Mouse (Mus musculus): ENCODE results near the gene Pcca. TPM values are rescaled to one million over a fixed set of nuclear protein-coding genes. Genes with fewer than 3 reads are reported as not detected.

The Pcca gene
- polyA plus RNA-seq, 1 experiment from 2014 or later = 63.1 TPM

- ChIA-PET POLR2A (interaction anchor here (0.6 to 1.8 kb wide), 4 partner anchors 10 to 315 kb away, joined by 3 to 4 read pairs (median 4); no protein-coding TSS in a partner anchor), CTCF (interaction anchor here (0.7 to 2.9 kb wide), 5 partner anchors 8 to 73 kb away, joined by 3 to 12 read pairs (median 3); no protein-coding TSS in a partner anchor)
- DNase-seq (ENCODE audit: low read depth, low spot score) (no peak), ATAC-seq (no peak)
- no peaks in the 10 kb centered on the region for H3K27me3 ChIP-seq
- no peak for TF ChIP-seq CTCF (IDR thresholded peaks at IDR 0.05)
- in situ Hi-C loops (cut with MboI; ENCODE audit: low pct_unique_long_range_greater_than_20kb) = no loop called here
Measured at GRCm38 (mm10) chr14:122912137-122912536, 378.0 kb downstream of the Pcca start.

GRCm38 (mm10) chr14:122912812-122913498 lies 378.8 kb downstream of the Pcca start:
- DNase-seq (ENCODE audit: low read depth, low spot score) (peak; percentile 31), ATAC-seq (peak; percentile 90)
- in situ Hi-C loops (cut with MboI; ENCODE audit: low pct_unique_long_range_greater_than_20kb) = no loop called here
- TF ChIP-seq CTCF (IDR thresholded peaks at IDR 0.05) = no peak
- CTCF ChIA-PET = interaction anchor here (1.1 to 2.9 kb wide), 4 partner anchors 9 to 327 kb away, joined by 3 to 12 read pairs (median 4); no protein-coding TSS in a partner anchor
- no peaks in the 10 kb centered on the region for H3K27me3 ChIP-seq
- POLR2A ChIA-PET = interaction anchor here (0.6 to 0.7 kb wide), 2 partner anchors 10 to 315 kb away, joined by 3 to 4 read pairs; no protein-coding TSS in a partner anchor

DNA sequence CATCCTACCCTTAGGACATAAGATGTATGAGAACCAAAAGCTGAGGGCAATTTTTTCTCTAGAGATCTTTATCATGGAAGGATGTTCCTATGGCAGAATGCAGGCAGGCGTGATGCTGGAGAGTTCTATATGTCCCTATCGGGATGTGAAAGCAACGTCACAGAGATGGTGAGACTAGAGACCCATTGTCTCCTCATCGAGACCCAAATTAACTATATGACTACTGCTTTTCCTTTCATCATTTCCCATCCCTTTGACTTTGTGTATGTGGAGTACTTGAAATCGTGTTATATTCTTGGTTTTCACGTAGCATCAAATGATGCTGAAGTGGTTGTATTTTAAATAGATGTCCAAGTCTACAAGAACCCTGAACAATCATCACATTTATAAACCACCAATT lies 379.5 kb downstream of the Pcca start, which contains the start of gene Ggact:
Gene Ggact (minus strand): TSS at position 101 of the 400 bp plus-strand sequence.
- in situ Hi-C loops (cut with MboI; ENCODE audit: low pct_unique_long_range_greater_than_20kb) = no loop called here
- DNase-seq (ENCODE audit: low read depth, low spot score) = no peak
- ChIA-PET CTCF (interaction anchor here (1.3 to 2.9 kb wide), 3 partner anchors 9 to 326 kb away, joined by 3 to 12 read pairs (median 4); no protein-coding TSS in a partner anchor), POLR2A (interaction anchor here (0.7 kb wide), 1 partner anchor 9 kb away, joined by 3 read pairs; no protein-coding TSS in a partner anchor)
- ATAC-seq = no peak
- TF ChIP-seq CTCF (IDR thresholded peaks at IDR 0.05) = no peak
- H3K27me3 ChIP-seq = no peaks in the 10 kb centered on the region

DNA sequence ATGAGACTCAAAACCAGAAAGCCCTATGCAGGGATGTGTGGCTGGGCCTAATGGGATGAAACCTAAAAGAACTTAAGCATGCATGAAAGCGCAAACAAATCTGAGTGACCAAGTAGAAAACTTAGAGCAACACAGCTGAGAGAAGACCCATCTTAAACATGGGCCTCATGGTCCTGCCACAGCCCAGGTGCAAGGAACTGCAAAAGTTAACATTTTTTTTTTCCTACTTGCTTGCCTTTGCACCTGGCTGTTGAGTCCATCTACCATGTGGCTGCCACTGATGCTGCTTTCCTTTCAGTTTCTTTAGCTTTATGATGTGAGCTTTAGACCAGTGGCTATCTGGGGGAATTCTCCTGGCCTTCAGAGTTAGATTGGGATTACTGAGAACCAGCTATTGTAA lies 383.6 kb downstream of the Pcca start:
- no peak for TF ChIP-seq CTCF (IDR thresholded peaks at IDR 0.05)
- in situ Hi-C loops (cut with MboI; ENCODE audit: low pct_unique_long_range_greater_than_20kb) = no loop called here
- CTCF ChIA-PET = no interaction called here
- no peak for ATAC-seq
- DNase-seq (ENCODE audit: low read depth, low spot score) = no peak
- POLR2A ChIA-PET = no interaction called here
- H3K27me3 ChIP-seq = no peaks in the 10 kb centered on the region

DNA sequence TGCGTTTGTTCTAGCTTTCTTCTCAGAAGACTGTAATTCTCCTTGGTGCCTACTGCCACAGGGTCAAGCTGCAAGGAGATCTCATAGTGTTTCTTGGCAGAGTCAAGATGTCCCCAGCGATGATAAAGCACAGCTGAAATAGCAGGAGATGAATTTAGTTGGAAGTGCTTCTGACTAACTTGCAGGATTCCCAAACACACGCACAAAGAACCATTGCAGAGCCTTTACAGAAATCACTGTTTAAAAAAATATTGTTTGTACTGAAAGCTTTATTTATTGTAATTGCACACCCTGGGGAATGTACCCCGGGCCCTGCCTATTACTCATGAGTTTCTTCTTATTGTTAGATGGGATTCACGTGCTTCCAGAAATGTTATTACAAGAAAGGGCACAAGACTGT lies 385.9 kb downstream of the Pcca start:
- in situ Hi-C loops (cut with MboI; ENCODE audit: low pct_unique_long_range_greater_than_20kb) = no loop called here
- CTCF ChIA-PET = no interaction called here

DNA sequence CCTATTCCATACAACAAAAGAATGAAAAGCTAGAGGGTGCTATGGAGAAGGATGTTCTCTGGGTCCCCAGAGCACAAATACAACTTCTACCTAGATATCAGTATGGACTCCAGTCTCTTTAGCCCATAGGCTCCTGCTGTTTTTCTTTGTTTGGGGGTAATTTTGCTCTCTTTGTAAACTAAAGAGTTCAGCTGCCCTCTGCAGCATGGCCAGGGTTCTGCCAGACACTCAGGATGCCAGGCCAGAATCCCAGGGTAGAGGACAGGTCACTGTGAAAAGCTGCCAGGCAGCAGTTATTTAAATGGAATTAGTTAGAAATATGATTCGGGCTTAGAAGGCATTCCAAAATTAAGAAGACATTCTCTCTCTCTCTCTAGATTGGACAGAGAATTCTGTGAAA lies 402.3 kb downstream of the Pcca start:
- CTCF ChIA-PET = interaction anchor here (0.7 to 1.5 kb wide), 3 partner anchors 14 to 54 kb away, joined by 3 to 4 read pairs (median 3); no protein-coding TSS in a partner anchor
- no peaks in the 10 kb centered on the region for H3K27me3 ChIP-seq
- in situ Hi-C loops (cut with MboI; ENCODE audit: low pct_unique_long_range_greater_than_20kb) = no loop called here
- ATAC-seq (no peak), DNase-seq (ENCODE audit: low read depth, low spot score) (no peak)
- POLR2A ChIA-PET = no interaction called here
- no peak for TF ChIP-seq CTCF (IDR thresholded peaks at IDR 0.05)

More for the DNA sequence above, 385.9 kb downstream of the Pcca start:
- TF ChIP-seq CTCF (IDR thresholded peaks at IDR 0.05) = no peak
- ATAC-seq (no peak), DNase-seq (ENCODE audit: low read depth, low spot score) (no peak)
- no peaks in the 10 kb centered on the region for H3K27me3 ChIP-seq
- POLR2A ChIA-PET = no interaction called here

Other genes with a start within 250 kb of the Pcca start
- gene Gm5089, start 83.2 kb upstream of the Pcca start, polyA plus RNA-seq (2021) = not detected
- 15.1 TPM for gene Zic5, start 68.6 kb upstream of the Pcca start, polyA plus RNA-seq (2021)
- 16.2 TPM for gene Zic2, start 58.9 kb upstream of the Pcca start, polyA plus RNA-seq (2021)
- gene Gm10837, start 43.7 kb upstream of the Pcca start, polyA plus RNA-seq (2021) = not detected

All from Patski (cell line).